Mouse (Mus musculus): ENCODE results near the gene Dnase1l1.
A peak's percentile ranks its signal among the peaks of the same experiment; 100 is the strongest.

The Dnase1l1 gene

DNA sequence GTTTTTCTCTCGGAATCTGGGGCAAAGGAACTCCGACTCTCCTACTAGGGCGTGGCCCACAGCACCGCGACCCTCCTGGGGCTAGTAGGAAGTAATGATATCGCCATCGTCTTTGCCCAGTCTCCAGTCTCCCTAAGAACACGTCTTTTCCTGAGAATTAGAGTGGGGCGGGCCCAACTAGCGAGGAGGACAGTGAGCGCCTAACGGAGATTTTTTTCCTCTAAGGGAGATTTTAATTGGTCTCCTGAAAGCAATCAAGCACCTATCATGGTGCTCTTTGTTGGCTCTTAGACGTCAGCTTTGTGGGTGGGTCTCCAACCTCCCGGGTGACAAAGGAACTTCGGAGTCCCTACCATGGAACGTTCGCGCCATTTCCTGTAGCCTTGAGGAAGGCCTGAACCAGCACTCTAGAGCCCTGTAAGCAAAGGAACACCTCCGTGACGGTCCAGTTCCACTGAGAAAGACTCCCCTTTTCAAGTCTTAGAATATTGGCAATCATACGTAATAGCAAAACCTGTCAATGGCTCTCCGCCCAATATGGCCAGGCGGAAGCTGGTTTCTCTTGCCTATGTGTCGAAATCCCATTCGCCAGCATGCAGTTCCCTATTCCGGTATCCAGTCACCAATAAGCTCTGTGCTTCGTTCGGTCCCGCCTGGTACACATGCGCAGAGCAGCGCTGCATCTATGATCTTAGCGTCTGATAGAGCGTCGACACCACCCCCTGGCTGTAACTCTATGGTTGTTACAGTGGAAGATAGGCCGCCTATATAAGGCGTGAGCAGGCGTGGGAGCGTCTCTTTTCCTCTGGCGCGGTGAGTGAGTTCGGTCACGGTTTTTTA lies 11.9 kb downstream of the Dnase1l1 start, which contains the start of gene Rpl10:
Gene Rpl10 (plus strand): TSS at position 751 of the 840 bp plus-strand sequence.
- peak; percentile 89 to 93 for DNase-seq

DNA sequence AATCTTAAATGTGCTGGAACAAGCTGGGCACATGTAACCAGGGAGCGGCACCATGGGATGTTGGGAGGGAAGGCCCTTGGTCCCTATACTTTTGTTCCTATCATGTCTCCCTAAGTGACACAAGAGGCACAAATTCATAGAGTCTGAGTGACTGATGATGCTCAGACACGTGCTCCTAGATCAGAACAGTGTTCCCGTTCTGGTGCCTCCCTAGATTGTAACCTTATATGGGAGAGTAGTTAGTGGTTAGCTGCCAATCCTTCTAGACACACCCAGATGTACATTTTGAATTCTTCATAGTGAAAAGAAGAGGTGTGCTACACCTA lies 12.4 kb downstream of the Dnase1l1 start:
- DNase-seq, result no peak

DNA sequence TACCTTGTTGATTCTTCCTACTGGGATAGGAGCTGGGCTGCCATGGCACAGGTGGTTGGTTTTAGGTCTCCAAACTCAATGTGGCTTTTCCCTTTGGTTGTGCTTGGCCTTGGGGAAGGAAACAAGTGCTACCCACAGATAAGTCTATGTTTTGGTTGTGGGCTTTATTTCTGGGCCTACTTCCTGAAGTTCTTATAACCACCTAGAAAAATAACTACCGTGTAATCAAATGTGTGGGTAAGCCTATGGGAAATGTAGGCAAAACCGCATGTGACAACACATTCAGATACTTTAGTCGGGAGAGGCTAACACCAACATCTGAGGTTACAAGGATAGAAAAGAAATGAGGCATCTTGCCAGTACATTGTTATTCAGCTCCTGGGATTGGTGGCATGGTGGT lies 24.4 kb downstream of the Dnase1l1 start:
- DNase-seq, result no peak

DNA sequence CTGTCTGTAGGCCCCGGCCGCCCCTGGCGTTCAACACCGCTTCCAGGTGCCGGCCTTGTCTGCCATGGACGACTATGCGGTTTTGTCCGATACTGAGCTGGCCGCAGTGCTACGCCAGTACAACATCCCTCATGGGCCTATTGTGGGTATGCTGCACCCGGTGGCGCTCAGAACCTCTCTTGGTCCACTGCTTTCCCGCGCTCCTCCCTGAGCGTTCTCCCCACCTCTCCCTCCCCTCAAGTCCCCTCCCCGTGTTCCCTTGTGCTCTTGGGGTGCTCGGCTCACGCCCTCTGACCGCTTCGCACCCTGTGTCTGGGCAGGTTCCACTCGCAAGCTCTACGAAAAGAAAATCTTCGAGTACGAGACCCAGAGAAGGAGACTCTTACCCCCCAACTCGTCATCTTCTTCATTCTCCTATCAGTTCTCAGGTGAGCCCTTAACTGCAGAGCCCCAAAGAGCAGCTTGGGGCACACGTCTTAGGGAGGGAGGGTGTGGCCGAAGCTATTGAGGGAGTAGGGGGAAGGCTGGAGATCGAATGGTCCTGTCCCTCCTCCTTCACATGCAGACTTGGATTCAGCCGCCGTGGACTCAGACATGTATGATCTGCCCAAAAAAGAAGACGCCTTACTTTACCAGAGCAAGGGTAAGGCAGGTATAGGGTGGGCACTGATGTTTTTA lies 27.1 kb downstream of the Dnase1l1 start:
- no peak for DNase-seq

DNA sequence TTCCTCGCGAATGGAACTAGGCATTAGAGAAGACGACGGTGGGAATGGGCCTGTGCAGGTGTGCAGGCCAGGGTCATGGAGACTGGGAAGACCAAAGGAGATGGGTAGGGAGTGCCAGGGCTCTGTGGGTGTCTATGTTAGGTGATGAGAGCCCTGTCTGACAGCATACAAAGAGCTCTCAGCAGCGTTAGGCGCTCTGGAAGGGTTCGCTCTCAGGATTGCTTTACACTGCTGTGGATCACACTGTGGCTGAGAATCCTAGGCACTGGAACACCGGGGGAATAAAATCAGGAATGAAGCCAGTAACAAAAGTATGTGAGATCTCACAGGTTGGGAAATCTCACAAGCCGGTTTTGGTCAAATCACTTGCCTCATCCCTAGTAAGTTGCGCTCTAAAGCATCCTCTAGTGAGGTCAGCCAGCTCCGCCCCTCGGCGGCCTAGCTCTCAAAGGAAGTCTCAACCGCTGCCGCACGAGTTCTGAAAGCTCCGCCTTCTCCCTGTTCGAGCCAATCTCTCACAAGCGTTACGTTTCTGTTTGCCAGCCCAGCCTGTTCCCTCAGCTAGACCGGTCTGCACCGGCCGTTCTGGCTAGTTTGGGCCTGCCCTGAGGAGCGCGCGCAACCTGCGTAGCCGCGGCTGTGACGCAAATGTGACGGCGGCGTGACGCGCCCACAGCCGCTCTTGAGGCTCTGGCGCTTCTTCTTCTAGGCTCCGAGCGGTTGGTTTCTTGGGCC lies 27.8 kb downstream of the Dnase1l1 start, which contains the start of gene Emd:
Gene Emd (plus strand): TSS at position 535 of the 735 bp plus-strand sequence.
- peak; percentile 89 to 92 for DNase-seq

DNA sequence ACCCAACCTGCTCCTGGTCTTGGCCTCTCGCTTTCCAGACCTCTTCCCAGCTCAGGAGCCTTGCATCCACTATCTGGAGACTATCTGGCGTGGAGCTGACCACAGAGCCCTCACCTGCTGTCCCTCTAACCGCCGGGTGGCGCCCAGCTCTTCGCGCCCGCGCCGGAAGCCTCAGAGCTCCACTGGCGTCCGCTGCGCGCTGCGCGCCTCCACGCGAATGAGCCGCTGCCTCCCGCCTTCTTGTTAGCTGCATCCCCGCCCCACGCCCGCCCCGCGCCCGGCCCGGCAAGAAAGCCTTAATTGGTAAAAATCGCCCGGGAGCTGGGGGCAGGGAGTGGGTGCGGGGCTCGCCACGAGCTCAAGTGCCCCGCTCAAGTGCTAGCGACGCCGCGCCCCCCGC lies 32.5 kb downstream of the Dnase1l1 start, which contains the start of gene Flna:
Gene Flna (minus strand): TSS at position 206 of the 400 bp plus-strand sequence.
- peak; percentile 77 to 82 for DNase-seq

DNA sequence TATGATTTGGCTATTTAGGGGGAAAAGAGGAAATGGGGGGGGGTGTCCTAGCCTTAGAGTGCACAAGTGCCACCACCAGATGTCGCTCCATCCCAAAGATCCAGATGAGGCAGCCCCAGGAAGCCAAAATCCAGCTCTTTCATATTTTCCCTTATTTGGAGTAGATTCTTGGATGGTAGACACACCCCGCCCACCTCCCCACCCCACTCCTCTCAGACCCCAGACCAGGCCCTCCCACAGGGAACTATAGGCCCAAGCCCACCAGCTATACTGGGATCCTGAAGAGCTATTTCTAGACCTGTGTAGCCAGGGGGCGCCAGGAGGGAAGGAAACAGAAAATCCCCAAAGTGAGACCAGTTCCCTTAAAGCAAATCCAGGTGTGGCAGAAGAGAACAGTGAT lies 33.5 kb downstream of the Dnase1l1 start:
- DNase-seq, result peak; percentile 82 to 83

DNA sequence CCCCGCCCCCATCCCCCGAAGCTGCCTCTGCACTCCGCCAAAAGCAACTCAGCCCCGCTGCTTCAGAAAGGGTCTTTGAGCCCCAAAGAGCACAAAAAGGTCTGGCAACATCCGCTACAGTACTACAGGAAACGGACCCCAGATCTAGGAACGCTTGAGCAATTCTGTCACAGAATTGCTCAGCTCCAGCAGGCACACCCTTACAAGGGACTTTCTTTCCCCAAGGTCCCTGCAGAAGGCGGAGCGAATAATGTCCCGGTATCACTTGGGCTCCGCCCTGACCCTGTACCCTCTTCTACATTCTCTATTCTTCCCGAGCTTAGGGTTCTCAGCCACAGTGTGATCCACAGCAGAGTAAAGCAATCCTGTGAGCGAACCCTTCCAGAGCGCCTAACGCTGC lies 35.4 kb downstream of the Dnase1l1 start:
- no peak for DNase-seq

DNA sequence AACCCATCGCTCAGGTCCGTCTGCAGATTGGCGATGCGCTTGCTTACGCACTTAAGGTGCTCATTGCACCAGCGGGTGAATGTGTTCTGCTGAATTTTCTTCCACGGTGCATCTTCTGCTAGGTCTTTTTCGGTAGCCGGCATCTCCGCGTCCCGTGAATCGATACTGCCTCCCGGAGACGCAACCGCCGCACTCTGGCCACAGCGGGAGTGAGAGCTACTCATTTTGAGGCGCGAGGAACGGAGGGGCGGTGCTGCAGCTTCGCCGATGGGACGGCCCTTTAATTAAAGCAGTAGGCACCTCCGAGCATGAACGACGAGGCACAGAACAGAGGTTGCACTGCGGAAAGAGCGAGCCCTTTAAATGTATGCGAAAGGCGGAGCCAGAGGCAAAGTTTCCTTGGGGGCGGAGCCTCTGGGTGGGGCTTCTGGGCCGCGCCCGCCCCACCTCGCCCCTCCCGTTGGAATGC lies 35.9 kb downstream of the Dnase1l1 start:
- DNase-seq, result peak; percentile 90 to 94

DNA sequence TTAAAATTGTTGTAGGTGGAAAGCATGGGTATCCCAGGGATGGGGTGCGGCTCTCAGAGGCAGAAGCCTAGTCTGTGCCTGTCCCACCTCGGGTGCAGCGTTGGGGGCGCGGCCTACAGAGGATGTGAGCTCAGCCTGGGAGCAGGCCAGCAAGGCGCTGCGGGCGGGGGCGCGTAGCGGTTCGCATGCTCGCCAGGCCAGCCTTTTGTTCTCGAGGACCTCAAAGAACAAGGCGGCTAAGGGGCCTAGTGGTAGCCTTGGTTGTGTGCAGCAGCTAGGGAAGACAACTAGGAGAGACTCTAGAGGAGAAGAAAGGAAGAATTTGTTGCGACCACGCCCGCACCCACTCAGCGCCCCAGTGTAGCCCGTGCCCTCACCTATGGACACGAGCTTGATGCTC lies 36.5 kb downstream of the Dnase1l1 start:
- peak; percentile 91 to 92 for DNase-seq

DNA sequence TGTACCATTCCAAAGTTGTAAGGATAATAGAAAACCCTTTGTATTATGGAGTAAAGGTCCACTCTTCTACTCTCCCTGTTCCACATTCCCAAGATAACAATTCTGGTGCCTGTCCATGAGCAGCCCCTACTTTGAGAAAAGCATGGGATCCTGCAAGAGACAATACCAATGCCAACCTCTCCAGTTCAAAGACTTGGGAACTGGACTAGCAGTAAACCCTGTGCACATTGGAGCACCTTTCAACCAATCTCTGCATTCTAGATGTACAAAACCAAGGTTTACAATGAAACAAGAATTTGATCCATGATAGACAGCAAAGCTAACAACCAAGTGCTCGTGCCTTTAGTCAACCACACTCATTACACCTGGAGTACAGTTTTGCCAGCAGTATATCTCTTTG lies 37.0 kb downstream of the Dnase1l1 start:
- no peak for DNase-seq

DNA sequence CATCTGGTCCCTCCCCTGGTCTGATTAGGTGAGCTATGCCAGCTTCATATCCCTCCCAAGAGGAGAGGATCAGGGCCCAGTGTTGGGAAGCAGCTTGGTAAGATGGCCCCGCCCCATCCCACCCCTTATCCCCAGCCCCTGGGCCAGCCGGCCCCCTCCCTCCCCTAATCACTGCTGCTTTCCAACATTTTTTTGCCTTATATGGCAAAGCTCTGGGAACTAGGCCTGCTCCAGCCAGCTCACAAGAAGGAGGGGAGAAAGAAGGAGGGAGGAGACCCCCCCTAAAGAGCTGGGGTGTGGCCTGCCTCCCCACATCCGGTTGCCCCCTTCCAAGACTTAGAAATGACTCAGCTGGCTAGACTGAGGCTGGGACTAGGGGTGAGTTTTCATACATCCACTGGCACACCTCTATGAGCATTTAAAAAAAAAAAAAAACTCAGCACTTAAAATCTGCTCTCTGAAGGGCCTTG lies 37.5 kb downstream of the Dnase1l1 start:
- DNase-seq, result peak; percentile 39 to 62

DNA sequence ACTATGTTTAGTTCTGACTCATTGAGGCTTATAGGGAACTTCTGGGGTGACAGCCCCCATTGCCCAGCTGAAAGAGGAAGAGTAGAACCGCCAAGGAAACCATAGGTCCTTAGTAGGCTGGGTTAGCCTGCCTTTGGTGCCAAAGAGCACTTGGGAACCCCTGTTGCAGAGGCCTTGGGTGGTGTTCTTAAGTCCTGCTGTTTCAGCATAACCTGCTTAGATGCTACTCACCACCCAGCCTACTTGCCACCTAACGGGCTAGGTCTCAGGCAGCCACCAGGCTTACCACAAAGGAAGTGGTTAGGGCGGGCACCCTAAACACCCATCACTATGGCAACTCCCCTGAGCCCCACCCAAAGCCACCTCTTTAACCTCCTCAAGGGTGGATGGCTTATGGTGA lies 38.3 kb downstream of the Dnase1l1 start:
- DNase-seq, result no peak

DNA sequence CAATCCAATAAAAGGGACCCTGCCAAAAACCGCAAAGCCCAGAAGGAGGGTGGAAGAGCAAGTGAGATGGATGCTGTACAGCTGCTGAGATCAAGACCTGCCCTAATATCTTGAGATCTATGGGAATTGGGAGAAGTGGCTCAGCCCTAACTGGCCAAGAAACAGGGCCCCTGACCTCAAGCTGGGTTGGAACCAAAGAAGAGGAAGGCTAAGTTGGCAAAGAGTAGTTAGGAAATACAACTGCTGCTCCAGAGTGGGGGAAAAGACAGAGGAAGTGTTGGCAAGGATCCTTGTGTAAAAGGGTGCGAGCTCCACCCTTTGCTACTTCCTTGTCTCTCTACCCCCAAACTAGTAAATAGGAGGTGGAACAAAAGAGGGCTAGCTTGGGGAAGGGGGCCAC lies 38.7 kb downstream of the Dnase1l1 start:
- no peak for DNase-seq

DNA sequence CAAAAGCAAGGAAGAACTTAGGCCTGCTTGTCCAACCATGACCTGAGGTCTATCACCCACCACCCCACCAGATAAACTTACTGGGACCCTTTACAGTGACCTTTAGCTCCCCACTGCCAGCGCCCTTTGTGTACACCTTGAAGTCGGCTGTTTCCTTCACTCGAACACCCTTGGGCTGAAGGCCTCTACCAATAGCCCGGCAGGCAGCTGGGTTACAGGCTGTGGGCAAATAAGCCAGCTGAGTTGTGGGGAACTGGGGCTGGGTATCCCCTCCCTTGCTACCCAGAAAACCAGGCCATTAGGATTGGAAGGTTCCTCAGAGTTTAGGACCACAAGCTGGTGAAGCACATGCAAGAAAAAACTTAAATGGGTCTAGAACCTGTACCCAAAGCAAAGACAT lies 41.8 kb downstream of the Dnase1l1 start:
- no peak for DNase-seq

DNA sequence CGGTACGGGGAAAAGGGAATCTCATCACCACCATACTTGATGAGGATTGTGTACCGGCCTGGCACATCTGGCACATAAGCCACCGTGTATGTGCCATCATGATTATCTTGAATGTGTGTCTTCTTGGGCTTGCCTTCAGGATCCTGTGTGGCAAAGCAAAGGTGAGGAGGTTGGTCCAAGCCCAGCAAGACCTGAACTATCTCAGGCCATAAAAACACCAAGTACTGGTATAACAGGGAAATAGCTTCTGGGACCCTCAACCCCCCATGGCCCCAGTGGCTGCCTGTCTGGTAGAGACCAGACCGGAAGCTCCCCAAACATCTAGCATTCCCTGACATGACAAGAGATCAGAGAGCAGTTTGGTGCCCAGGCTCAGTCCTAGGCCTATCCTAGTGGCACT lies 48.9 kb downstream of the Dnase1l1 start:
- DNase-seq, result no peak

DNA sequence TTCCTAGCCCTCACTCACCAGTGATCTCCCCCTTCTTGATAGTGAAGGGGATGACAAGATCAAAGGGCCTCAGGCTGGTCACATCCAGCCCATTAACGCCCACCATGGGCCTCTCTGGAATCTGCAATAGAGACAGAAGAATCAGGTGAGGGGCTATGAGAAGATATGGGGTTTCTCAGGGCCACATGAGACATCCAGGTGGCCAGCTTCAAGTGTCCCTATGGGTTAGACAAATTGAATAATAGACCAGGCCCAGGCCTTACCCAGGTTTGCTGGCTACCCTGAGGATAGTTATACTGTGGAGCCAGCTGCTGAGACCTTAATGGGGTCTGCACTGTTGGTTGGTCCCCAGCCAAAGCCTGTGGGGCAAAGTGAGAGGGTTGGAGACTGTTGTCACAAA lies 52.1 kb downstream of the Dnase1l1 start:
- no peak for DNase-seq
